Mouse (Mus musculus) CH12.LX (cell line): ENCODE data around the gene Aip. TPM values are rescaled to one million over a fixed set of nuclear protein-coding genes. Genes with fewer than 3 reads are reported as not detected.

Experiments used
- DNase-seq: peaks from one replicate; pipeline ENCODE4 v3.0.0-alpha.2; 2013; ENCODE audit errors: extremely low read depth
- H3K27ac ChIP-seq: 2 replicates; pipeline ENCODE4 v1.5.1; 2012; ENCODE audit warnings: low read depth, mild to moderate bottlenecking, control low read depth, moderate library complexity; ENCODE audit not compliant: insufficient read depth
- H3K27me3 ChIP-seq: replicated peaks from 2 replicates; pipeline ENCODE3; 2012; ENCODE audit warnings: inconsistent platforms
- H3K36me3 ChIP-seq, 2 experiments: replicated peaks in 1 of 2; 2 replicates each; pipeline versions ENCODE3 to v1.6.1; 2012; ENCODE audit warnings: inconsistent platforms in 1 of 2, low read length in 1 of 2, mild to moderate bottlenecking in 1 of 2, mixed read lengths in 1 of 2, moderate library complexity in 1 of 2; ENCODE audit not compliant: control insufficient read depth in 1 of 2, insufficient read depth in 1 of 2
- H3K4me1 ChIP-seq, 2 experiments: 2 replicates each; pipeline ENCODE4 v1.6.1; 2012; ENCODE audit warnings: inconsistent platforms in 1 of 2, moderate library complexity in 1 of 2; ENCODE audit not compliant: insufficient read depth in 2 of 2, control insufficient read depth in 1 of 2
- H3K4me2 ChIP-seq: 2 replicates; pipeline ENCODE4 v1.6.1; 2012; ENCODE audit warnings: low read depth, mild to moderate bottlenecking, control low read depth; ENCODE audit not compliant: poor library complexity, insufficient read depth, severe bottlenecking
- H3K4me3 ChIP-seq, 3 experiments: fragments of 150-350 bp in 1 of 3; sonication (generic) in 1 of 3; replicated peaks in 1 of 3; 2 replicates each; pipeline versions ENCODE3 to v1.5.1; 2011 to 2012; ENCODE audit warnings: low read depth in 2 of 3, low read length in 2 of 3, mild to moderate bottlenecking in 2 of 3, moderate library complexity in 2 of 3, control low read depth in 1 of 3, improper control_type of control experiment in 1 of 3, inconsistent platforms in 1 of 3, mixed read lengths in 1 of 3; ENCODE audit not compliant: poor library complexity in 1 of 3
- H3K79me2 ChIP-seq: replicated peaks from 2 replicates; pipeline ENCODE4 v1.6.1; 2012; ENCODE audit warnings: mild to moderate bottlenecking, moderate library complexity; ENCODE audit not compliant: control insufficient read depth, poor library complexity, insufficient read depth, severe bottlenecking; ENCODE audit errors: extremely low read depth
- H3K9ac ChIP-seq: 2 replicates; pipeline ENCODE4 v1.6.1; 2012; ENCODE audit warnings: low read depth, mild to moderate bottlenecking, control low read depth, moderate library complexity; ENCODE audit not compliant: insufficient read depth
- H3K9me3 ChIP-seq: replicated peaks from 2 replicates; pipeline ENCODE3; 2012; ENCODE audit warnings: low read length, inconsistent platforms, mixed read lengths
- BHLHE40 ChIP-seq: IDR thresholded peaks from 2 replicates; pipeline ENCODE4 v1.6.1; 2011; ENCODE audit warnings: mild to moderate bottlenecking, low read depth, low read length, improper control_type of control experiment
- CHD1 ChIP-seq: IDR thresholded peaks from 2 replicates; pipeline ENCODE4 v1.6.1; 2012; ENCODE audit warnings: low read depth, low read length, improper control_type of control experiment, inconsistent platforms
- ELF1 ChIP-seq: IDR thresholded peaks from 2 replicates; pipeline ENCODE4 v1.6.1; 2014; ENCODE audit warnings: low read depth, mild to moderate bottlenecking, inconsistent platforms, low read length, improper control_type of control experiment
- GABPA ChIP-seq: IDR thresholded peaks from 2 replicates; pipeline ENCODE4 v1.6.1; 2012; ENCODE audit warnings: low read depth, low read length, improper control_type of control experiment, inconsistent platforms; ENCODE audit not compliant: insufficient replicate concordance
- IRF4 ChIP-seq: IDR thresholded peaks from 2 replicates; pipeline ENCODE4 v1.6.1; 2014; ENCODE audit warnings: low read depth, mild to moderate bottlenecking, inconsistent platforms, low read length, improper control_type of control experiment
- JUND ChIP-seq: conservative IDR thresholded peaks from 2 replicates; pipeline ENCODE4 v1.6.1; 2011; ENCODE audit warnings: low read depth, low read length, improper control_type of control experiment
- MAFK ChIP-seq: IDR thresholded peaks from 2 replicates; pipeline ENCODE4 v1.6.1; 2011; ENCODE audit warnings: low read length, improper control_type of control experiment; ENCODE audit not compliant: insufficient replicate concordance
- MXI1 ChIP-seq: IDR thresholded peaks from 2 replicates; pipeline ENCODE4 v1.6.1; 2011; ENCODE audit warnings: mild to moderate bottlenecking, low read depth, low read length, improper control_type of control experiment
- MYC ChIP-seq: IDR thresholded peaks from 2 replicates; pipeline ENCODE4 v1.6.1; 2011; ENCODE audit warnings: low read depth, mild to moderate bottlenecking, improper control_type of control experiment, low read length
- NRF1 ChIP-seq: IDR thresholded peaks from 2 replicates; pipeline ENCODE4 v1.6.1; 2014; ENCODE audit warnings: low read depth, mild to moderate bottlenecking, inconsistent platforms, low read length, improper control_type of control experiment, moderate library complexity
- PAX5 ChIP-seq: IDR thresholded peaks from 2 replicates; pipeline ENCODE4 v1.6.1; 2012; ENCODE audit warnings: low read length, inconsistent platforms, mixed read lengths
- POLR2A ChIP-seq: IDR thresholded peaks from 2 replicates; pipeline ENCODE4 v1.6.1; 2011; ENCODE audit warnings: low read depth, mild to moderate bottlenecking, improper control_type of control experiment, low read length
- POLR2AphosphoS2 ChIP-seq: IDR thresholded peaks from 2 replicates; pipeline ENCODE4 v1.6.1; 2011; ENCODE audit warnings: low read depth, low read length, improper control_type of control experiment
- SMC3 ChIP-seq: IDR thresholded peaks from 2 replicates; pipeline ENCODE4 v1.6.1; 2011; ENCODE audit warnings: low read depth, low read length, improper control_type of control experiment
- UBTF ChIP-seq: IDR thresholded peaks from 2 replicates; pipeline ENCODE4 v1.6.1; 2012; ENCODE audit warnings: low read depth, mild to moderate bottlenecking, inconsistent platforms, low read length, improper control_type of control experiment, moderate library complexity
- USF2 ChIP-seq: conservative IDR thresholded peaks from 2 replicates; pipeline ENCODE4 v1.6.1; 2011; ENCODE audit warnings: low read depth, low read length, improper control_type of control experiment
- ZC3H11A ChIP-seq: IDR thresholded peaks from 2 replicates; pipeline ENCODE4 v1.6.1; 2012; ENCODE audit warnings: low read depth, mild to moderate bottlenecking, inconsistent platforms, low read length, improper control_type of control experiment
- ZMIZ1 ChIP-seq: IDR thresholded peaks from 2 replicates; pipeline ENCODE4 v1.6.1; 2012; ENCODE audit warnings: low read depth, mild to moderate bottlenecking, inconsistent platforms, low read length, improper control_type of control experiment
- dilution Hi-C: fragments of 300-500 bp; cut with MboI; formaldehyde crosslinking; loops from 2 replicates; pipeline ENCODE4 v1.14.3; 2020; ENCODE audit warnings: low sequenced_read_pairs; ENCODE audit not compliant: extremely low pct_unique_long_range_greater_than_20kb, extremely low pct_ligation_motif_present
- in situ Hi-C: fragments of 300-500 bp; cut with MboI; formaldehyde crosslinking; loops from 3 replicates; pipeline ENCODE4 v1.14.3; 2019; ENCODE audit warnings: low sequenced_read_pairs, low pct_ligation_motif_present, low pct_unique_long_range_greater_than_20kb, mixed read lengths
- polyA plus RNA-seq: library from polyadenylated mRNA; unstranded; fragments of >175 nt; gene quantifications from 2 replicates; pipeline ENCODE4 v1.2.1, GENCODE M21; 2012; ENCODE audit warnings: low read depth; ENCODE audit not compliant: insufficient read length
- total RNA-seq, 2 experiments: library from RNA; depleted of rRNA; stranded (reverse); fragments of 300-350 nt in 1 of 2; fragments of >200 nt in 1 of 2; gene quantifications; 2 replicates each; pipeline ENCODE4 v1.2.3; 2012 to 2014

Gene Aip
- total and polyA plus RNA-seq, 3 experiments: 11.7 to 64.8 (median 39.7) TPM

DNA sequence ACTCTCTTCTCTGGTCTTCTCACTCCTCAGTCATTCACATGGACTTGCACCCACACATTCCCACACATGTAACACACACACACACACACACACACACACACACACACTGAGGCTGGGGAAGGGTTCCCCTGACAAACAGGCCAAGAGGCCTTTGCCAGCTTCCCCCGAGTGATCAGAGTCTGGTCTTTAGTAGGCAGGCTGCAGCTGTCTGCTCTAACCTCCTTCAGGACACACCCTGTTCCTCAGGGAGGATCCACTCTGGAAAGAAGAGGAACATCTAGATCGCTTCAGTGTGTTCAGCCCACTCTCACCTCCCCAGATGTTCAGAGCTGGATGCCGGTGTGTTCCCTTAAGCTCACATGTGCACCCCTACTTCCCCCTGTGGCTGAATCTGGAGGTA lies 31.3 kb downstream of the Aip start:
- H3K36me3 ChIP-seq: peaks cover 4 to 8% of the 10 kb centered on the region in 2 experiments
- peaks cover 9% of the 10 kb centered on the region for H3K79me2 ChIP-seq
- H3K4me3 ChIP-seq: no peak overlapping the region
- in situ Hi-C loops: no loop called here
- peaks cover 10 to 24% of the 10 kb centered on the region in 2 experiments for H3K4me1 ChIP-seq
- no peak overlapping the region for H3K9ac ChIP-seq
- dilution Hi-C loops: no loop called here
- no peak overlapping the region for H3K4me2 ChIP-seq
- H3K27ac ChIP-seq: no peak overlapping the region
- no peaks in the 10 kb centered on the region for H3K9me3 ChIP-seq
- DNase-seq: no peak
- TF ChIP-seq ZC3H11A (no peak), JUND (no peak), USF2 (no peak), CHD1 (no peak), MAFK (no peak), PAX5 (no peak), ZMIZ1 (no peak), NRF1 (no peak), MXI1 (no peak), POLR2A (no peak), POLR2AphosphoS2 (no peak), MYC (no peak)
- peaks cover 3% of the 10 kb centered on the region for H3K27me3 ChIP-seq

DNA sequence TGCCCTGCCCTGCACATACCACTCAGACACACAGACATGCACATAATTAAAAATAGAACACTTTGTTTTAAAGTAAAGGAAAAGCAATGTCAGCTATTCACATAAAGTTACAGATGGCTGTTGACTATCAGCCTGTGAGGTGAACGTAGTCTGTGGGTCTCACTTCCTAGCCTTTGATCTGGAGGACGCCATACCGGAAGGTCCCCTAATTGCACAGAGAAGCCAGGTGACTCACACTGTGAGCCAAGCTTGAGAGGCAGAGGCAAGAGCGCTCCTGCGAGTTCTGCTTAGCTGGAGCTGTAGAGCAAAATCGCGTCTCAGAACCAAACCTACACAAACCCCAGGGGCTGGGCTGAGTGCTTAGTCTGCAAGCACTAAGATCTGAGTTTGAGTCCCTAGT lies 31.9 kb downstream of the Aip start:
- TF ChIP-seq ZMIZ1 (no peak), GABPA (no peak)
- TF ChIP-seq, all 38 proteins: peak for 0

DNA sequence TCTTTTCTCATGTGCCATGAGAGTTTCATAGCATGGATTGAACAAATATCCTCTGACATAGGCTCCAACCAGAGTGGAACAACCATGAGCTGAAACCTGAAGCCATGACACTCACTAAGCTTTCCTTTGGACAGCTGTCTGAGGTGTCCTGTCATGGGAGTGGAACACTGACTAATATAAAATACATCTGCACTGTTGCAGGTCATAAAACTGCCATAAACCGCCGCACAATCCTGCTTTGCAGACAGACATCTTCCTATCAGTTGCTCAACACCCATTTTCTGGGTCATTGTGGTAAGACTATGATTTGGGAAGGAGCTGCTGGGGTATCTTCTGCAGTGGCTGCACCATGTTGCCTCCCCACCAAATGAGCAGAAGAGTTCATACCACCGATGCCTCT lies 32.9 kb downstream of the Aip start:
- H3K4me3 ChIP-seq: no peak overlapping the region
- DNase-seq: no peak
- H3K4me1 ChIP-seq: peaks cover 0 to 8% of the 10 kb centered on the region in 2 experiments; a peak in 2 of 4 replicates
- no peak overlapping the region for H3K27ac ChIP-seq
- no peak overlapping the region for H3K4me2 ChIP-seq
- no peaks in the 10 kb centered on the region for H3K36me3 ChIP-seq
- H3K9ac ChIP-seq: no peak overlapping the region
- peaks cover 11% of the 10 kb centered on the region for H3K27me3 ChIP-seq
- H3K79me2 ChIP-seq: peaks cover under 1% of the 10 kb centered on the region
- TF ChIP-seq IRF4 (no peak), PAX5 (no peak), BHLHE40 (no peak), ELF1 (no peak), SMC3 (no peak), UBTF (no peak)
- H3K9me3 ChIP-seq: no peaks in the 10 kb centered on the region
- dilution Hi-C loops: no loop called here
- in situ Hi-C loops: no loop called here

More for the DNA sequence above, 31.9 kb downstream of the Aip start:
- no peak for DNase-seq
- Histone ChIP-seq H3K9me3 (no peaks in the 10 kb centered on the region), H3K27ac (no peak overlapping the region), H3K4me3 (no peak overlapping the region), H3K4me2 (no peak overlapping the region), H3K4me1 (peaks cover 5 to 18% of the 10 kb centered on the region in 2 experiments), H3K36me3 (peaks cover 4 to 8% of the 10 kb centered on the region in 2 experiments), H3K27me3 (peaks cover 4% of the 10 kb centered on the region), H3K79me2 (peaks cover 9% of the 10 kb centered on the region), H3K9ac (no peak overlapping the region)
- in situ Hi-C loops: no loop called here
- dilution Hi-C loops: no loop called here
